In genomic region chr7:72278412-72278811, GRCm38 (mm10) we compare ENCODE assay signal across 14 mouse cellular contexts.
"Had no signal": no experiment of that assay in that cellular context is flagged by ENCODE, and none has a peak within 500 bp of the region (broad histone marks: within the 10 kb centered on the region; RNA-seq: fewer than 3 reads in every experiment).

No protein-coding gene starts in this region.

- H3K9ac ChIP-seq: liver, embryonic 12.5 days; lung, embryonic 15.5 days; midbrain, embryonic 13.5 days; neural tube, embryonic 15.5 days had no signal

- H3K4me1 ChIP-seq: liver, embryonic 12.5 days; lung, embryonic 15.5 days; midbrain, embryonic 13.5 days; neural tube, embryonic 15.5 days had no signal

- H3K4me3 ChIP-seq: layer of hippocampus, adult 2 months; limb, embryonic 10.5 days; liver, embryonic 12.5 days; lung, embryonic 15.5 days; midbrain, embryonic 13.5 days; myocyte; neural tube, embryonic 15.5 days had no signal

- H3K27ac ChIP-seq: layer of hippocampus, adult 2 months; limb, embryonic 10.5 days; liver, embryonic 12.5 days; lung, embryonic 15.5 days; macrophage; midbrain, embryonic 13.5 days; neural tube, embryonic 15.5 days had no signal

- DNase-seq: kidney, adult 11 months; kidney, postnatal 10 days; kidney, postnatal 4 days; lung, postnatal 14 days; thymus, adult 2 months; thymus, postnatal 36 days had no signal

- H3K27me3 ChIP-seq: liver, embryonic 12.5 days; lung, embryonic 15.5 days; midbrain, embryonic 13.5 days; neural tube, embryonic 15.5 days had no signal

- H3K36me3 ChIP-seq: limb, embryonic 10.5 days; liver, embryonic 12.5 days; lung, embryonic 15.5 days; midbrain, embryonic 13.5 days; neural tube, embryonic 15.5 days had no signal

- H3K4me2 ChIP-seq: liver, embryonic 12.5 days; lung, embryonic 15.5 days; midbrain, embryonic 13.5 days; neural tube, embryonic 15.5 days had no signal

- H3K9me3 ChIP-seq: limb, embryonic 10.5 days; liver, embryonic 12.5 days; lung, embryonic 15.5 days; midbrain, embryonic 13.5 days; neural tube, embryonic 15.5 days had no signal

- ATAC-seq: liver, embryonic 12.5 days; midbrain, embryonic 13.5 days had no signal
